Mouse (Mus musculus) bone marrow macrophage, adult 2 months (primary cell): ENCODE results near the gene Aup1.

Experiments
- CTCF ChIP-seq: IDR thresholded peaks from 2 replicates; pipeline ENCODE4 v1.5.1; 2012; ENCODE audit warnings: low read depth, mild to moderate bottlenecking, low read length, moderate library complexity
- POLR2A ChIP-seq: IDR thresholded peaks from 2 replicates; pipeline ENCODE4 v1.6.1; 2012; ENCODE audit warnings: mild to moderate bottlenecking, low read depth, low read length, borderline replicate concordance

- no peak for TF ChIP-seq POLR2A
- TF ChIP-seq CTCF = no peak
Observed at GRCm38 (mm10) chr6:83084477-83084876, 30.2 kb downstream of the Aup1 start.
